Mouse (Mus musculus) G1E (cell line): ENCODE data around the gene 0610009B22Rik.

ENCODE experiments used
- CTCF ChIP-seq: IDR thresholded peaks from 2 replicates; pipeline ENCODE4 v1.5.1; 2012; ENCODE audit warnings: low read depth, low read length, inconsistent platforms, mixed read lengths
- GATA1 ChIP-seq: IDR thresholded peaks from 2 replicates; pipeline ENCODE4 v1.6.1; 2012; ENCODE audit warnings: borderline replicate concordance, low read length, inconsistent platforms, mixed read lengths
- POLR2AphosphoS5 ChIP-seq: IDR thresholded peaks from 2 replicates; pipeline ENCODE4 v1.6.1; 2012; ENCODE audit warnings: low read depth, low read length, inconsistent platforms; ENCODE audit not compliant: insufficient replicate concordance

- TF ChIP-seq CTCF (no peak), GATA1 (no peak), POLR2AphosphoS5 (no peak)
Measured at GRCm38 (mm10) chr11:51703379-51703998, 14.8 kb upstream of the 0610009B22Rik start.
